Mouse (Mus musculus) small intestine, adult 2 months (tissue): ENCODE data around the gene Stk35.

Experiments used
- CTCF ChIP-seq: fragments of 200-500 bp; IDR thresholded peaks from 2 replicates; pipeline ENCODE4 v1.5.1; 2012; ENCODE audit warnings: low read depth, mild to moderate bottlenecking, control low read depth, inconsistent platforms, low read length, moderate library complexity, mixed read lengths; ENCODE audit not compliant: insufficient replicate concordance, insufficient read length; ENCODE audit errors: extremely low read depth
- POLR2A ChIP-seq: fragments of 200-500 bp; IDR thresholded peaks from 2 replicates; pipeline ENCODE4 v1.6.1; 2012; ENCODE audit warnings: low read depth, mild to moderate bottlenecking, control low read depth, inconsistent platforms, low read length, moderate library complexity

DNA sequence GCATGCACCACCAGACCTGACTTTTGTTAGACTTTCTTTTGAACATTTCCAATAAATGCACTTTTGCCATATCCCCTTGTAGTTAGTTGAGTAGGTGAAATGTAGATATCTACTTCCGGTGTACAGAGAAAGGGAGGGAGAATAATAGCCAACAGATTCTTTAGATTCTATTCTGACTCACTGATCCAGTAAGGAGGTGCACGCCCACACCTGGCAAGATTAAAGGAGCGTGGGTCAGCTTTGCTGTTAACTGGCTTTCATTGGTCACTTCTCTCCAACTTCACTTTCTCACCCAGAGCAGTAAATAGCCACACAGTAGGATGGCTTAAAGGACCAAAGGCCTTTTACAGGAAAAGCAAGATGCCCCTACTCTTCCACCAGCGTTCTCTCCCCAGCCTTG, 32.7 kb downstream of the Stk35 start:
- TF ChIP-seq POLR2A, result no peak
- TF ChIP-seq CTCF, result no peak
